Mouse (Mus musculus): Measurements from ENCODE around the gene Cpvl.

The Cpvl gene

DNA sequence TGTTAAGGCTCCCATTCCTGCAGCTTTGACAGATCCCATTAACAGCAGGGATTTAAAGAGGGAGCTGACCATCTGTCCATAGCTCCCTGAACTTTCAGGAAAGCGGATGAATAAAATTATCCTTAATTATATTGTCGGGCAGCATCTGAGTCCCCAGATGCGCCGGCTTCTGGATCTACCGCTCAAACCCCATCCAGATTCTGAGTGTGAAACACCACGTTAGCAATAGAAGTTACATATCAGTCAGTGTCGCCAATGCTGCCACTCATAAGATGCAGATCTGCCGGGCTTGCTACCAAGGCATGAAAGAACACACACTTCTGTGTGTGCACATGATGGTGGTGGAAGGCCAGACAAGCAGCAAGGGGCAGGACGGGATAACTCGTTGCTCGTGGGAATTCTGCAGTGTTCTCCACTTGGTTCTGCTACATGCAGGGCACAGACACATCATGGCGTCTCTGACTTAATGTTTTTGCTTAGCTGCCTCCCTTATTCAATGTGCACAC lies 6.2 kb downstream of the Cpvl start:
- no peak for DNase-seq (ENCODE audit: extremely low spot score, low spot score)

DNA sequence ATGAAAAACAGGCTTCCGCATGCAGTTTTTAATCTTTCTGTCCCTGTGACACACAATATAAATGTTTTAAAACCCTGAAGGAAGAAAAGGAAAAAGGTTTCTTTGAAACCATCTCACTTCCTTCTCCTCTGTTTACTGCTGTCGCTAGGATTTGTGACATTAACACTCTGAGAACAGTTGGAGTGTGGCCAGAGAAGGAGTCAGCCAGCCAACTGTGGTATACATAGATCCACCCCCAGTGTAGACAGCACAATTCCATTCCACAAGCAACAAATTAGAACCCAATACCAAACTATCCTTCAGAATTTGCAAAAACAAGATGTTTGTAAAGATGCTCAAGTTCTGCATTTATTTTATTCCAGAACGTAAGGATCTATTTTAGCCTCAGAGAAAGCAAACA lies 6.7 kb downstream of the Cpvl start:
- no peak for DNase-seq (ENCODE audit: extremely low spot score, low spot score)

DNA sequence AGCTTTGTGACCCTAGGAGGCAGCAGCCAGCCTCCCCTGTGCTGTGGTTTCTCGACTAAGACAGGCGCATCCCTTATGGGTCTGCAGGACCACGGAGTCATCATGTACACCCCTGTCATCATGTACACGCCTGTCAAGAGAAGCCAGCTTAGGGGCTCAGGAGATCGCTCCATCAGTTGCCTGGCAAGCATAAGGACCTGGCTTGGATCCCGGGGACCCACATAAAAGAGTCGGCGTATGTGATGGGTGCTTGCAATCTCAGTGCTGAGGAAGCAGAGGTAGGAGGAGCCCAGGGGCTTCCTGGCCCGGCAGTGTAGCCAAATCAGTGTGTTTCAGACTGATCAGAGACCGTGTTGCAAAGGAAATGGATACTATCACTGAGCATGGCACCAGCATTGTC lies 9.4 kb downstream of the Cpvl start:
- DNase-seq (ENCODE audit: extremely low spot score, low spot score) = no peak

DNA sequence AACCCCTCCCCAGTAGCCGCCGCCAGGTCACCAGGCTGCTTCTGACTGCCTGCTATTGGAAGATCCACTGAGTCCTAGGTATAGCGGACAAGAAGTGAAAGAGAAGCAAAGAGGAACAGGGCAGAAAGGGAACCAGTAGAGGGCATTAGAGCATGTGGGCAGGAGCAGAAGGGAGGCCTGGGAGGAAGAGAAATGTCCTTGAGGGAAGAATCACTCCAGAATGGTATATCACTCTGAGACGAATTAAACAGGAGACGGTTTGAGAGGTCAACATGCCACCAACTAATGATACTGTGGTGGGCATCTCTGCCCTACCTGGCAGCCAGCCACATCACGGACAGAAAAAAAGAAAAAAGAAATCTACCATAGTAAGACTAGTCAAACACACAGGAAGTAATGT lies 9.9 kb downstream of the Cpvl start:
- DNase-seq (ENCODE audit: extremely low spot score, low spot score) = no peak

DNA sequence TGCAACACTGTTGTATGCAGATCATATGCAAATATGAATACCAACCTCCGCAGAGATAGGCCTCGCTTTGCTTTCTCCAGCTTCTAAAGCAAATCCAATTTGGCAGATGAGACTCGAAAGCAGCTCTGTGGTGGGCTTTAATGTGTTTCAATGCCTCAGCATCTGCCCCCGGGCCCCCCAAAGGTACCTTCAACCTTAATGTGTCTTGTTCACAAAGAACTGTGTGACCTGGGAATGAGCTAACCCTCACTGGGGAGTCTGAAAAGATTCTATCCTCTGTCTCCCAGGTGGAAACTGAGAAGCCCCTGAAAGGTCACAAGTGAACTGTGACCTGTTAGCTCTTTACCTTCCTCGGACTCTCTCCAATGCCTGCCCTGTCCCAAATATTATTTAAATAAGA lies 11.9 kb downstream of the Cpvl start:
- DNase-seq (ENCODE audit: extremely low spot score, low spot score) = no peak

DNA sequence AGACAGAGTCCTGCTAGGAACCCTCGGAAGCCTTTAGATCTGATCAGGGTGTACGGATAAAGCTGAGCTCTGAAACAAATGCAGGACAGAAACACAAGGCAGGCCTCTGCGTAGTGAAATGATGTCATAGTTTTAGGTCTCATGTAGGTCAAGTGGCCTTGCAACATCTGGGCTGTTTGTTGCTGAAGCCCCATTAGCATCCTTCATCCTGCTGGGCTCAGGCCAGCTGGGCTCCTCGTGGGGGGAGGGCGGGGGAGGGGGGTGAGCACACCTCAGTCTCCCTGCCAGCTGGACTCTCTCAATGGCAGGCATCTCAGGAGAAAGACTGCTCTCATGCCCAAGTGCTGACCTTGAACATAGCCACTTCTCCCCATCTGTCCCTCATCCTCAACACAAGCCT lies 12.6 kb downstream of the Cpvl start:
- DNase-seq (ENCODE audit: extremely low spot score, low spot score) = no peak

DNA sequence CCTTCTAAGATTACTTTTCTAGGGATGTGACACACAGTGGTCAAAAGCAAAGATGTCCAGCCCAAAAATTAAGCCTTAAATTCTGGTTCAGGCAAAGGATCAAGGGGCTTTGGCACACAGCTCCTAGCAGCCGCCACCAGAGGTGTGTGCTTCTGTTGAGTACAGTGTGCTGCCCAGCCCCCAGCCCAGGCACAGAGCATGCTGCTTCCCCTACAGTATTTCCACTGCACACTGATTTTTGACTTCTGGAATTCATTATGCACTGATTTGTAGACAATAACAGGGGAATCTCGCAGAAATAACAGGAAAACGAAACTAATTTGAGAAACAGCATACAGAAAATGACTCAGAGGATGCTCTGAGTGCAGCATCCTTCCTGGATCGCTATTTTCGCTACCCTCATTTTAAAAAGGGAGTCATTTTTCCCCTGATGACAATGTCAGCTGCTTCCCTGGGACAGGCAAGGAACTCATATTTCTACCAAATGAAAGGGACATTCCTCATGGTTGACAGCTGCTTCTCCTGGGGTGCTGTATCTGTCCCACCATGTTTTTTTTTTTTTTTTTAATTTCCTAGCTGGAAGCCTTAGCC lies 14.5 kb downstream of the Cpvl start:
- no peak for DNase-seq (ENCODE audit: extremely low spot score, low spot score)

DNA sequence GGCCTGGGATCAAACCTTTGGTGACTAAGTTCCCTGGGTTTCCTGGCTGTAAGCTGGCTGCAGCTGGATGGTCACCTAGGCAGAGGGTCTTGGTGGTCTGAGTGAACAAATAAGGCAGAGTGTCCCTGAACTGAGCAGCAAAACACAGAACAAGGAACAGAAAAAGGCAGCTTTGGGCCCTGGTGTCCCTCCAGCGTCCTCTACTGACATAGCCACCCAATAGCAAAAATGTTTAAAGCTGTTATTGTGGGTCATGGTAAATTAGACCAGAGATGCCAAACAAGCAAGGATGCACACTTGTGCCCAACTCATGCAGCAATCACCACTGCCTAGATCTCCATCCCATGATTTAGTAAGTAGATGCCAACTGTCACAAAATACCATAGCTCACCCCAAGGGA lies 16.5 kb downstream of the Cpvl start:
- DNase-seq (ENCODE audit: extremely low spot score, low spot score) = no peak

DNA sequence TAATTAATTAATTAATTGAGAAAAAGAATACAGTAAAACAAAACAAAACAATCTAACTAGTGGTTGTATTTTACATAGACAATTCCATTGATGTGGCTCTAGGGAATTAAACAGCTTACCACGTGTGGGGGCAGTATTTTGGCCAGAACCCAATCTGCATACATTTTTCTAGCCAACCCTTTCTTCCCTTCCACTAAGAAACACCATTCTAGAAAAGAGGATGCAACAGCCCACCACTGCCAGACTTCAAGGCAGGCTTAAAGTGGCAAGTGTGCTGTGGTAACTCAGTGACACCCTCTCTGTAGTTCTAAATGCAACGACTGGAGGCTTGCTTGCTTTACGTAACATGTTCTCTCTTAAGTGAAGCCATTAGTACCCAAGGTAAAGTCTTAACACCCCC lies 18.6 kb downstream of the Cpvl start:
- no peak for DNase-seq (ENCODE audit: extremely low spot score, low spot score)

DNA sequence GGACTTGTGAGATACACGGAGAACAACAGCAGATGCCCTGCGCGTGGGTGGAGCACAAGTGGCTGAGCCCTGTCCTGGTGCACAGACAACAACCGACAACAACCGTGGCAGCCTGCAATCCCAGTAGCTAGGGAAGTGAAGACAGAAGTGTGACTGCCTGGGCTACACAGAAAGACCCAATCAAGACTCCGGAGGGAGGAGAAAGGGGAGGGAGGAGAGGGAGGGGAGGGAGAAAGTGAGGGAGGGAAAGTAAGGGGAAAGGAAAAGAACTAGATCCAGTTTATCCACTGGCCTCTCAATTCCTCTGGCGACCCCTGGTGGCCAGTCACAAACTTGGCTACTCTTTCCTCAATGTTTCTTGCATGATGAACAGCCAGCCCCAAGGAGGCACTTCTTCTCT lies 20.1 kb downstream of the Cpvl start:
- DNase-seq (ENCODE audit: extremely low spot score, low spot score) = peak; percentile 90

DNA sequence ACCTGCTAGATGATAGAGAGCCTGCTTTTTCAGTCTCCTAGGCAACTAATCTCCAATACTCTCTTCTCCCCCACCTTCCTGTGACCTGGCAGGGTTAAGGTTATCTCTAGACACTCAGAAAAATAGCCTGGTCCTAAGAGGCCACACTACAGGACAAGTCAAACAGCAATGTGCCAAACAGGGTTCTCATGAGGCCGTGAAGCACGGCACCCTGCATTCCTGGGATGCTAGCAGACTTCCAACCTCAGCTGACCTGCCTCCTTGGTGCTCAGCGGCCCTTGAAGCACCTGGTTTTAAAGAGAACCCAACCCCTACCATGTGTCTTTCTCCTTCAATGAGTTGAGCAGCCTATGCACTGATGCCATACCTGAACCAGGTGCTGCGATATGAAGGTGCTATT lies 22.0 kb downstream of the Cpvl start:
- DNase-seq (ENCODE audit: extremely low spot score, low spot score) = no peak

DNA sequence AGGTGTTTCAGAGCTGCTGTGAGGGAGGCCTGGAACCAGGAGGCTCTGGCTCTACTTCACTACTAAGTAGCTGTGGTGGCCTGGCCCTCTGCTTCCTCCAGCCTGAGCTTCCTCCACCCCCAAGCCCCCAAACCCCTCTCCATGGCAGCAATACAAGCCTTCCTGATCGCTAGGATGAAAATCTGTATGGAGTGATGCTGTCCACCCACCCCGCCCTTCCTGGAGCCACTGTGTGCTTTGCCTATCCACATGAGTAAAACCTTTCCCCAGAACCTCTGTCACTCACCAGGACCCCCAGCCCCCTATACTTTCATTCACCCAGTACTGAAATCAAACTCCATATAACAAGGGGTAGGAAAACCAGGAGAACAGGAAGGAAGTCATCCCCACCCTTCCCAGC lies 22.6 kb downstream of the Cpvl start:
- no peak for DNase-seq (ENCODE audit: extremely low spot score, low spot score)

DNA sequence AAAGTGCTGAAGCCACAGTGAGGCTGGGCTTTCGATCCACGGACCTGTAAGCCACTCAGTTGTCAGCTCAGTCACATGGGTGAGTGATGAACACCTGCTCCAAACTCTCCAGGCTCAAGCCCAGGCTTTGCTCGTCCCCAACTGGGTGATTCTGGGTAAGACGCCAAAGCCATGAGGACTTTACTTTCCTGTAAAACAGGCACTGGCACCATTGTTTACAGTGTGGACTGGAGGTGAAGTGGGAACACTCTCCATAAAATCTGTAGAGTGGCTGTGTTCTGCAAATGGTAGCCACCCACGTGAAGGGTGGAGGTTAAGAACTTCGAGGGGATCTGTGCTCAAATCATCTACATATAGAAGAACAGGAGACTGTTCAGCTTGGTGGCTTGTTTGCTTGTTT lies 23.2 kb downstream of the Cpvl start:
- DNase-seq (ENCODE audit: extremely low spot score, low spot score) = no peak

DNA sequence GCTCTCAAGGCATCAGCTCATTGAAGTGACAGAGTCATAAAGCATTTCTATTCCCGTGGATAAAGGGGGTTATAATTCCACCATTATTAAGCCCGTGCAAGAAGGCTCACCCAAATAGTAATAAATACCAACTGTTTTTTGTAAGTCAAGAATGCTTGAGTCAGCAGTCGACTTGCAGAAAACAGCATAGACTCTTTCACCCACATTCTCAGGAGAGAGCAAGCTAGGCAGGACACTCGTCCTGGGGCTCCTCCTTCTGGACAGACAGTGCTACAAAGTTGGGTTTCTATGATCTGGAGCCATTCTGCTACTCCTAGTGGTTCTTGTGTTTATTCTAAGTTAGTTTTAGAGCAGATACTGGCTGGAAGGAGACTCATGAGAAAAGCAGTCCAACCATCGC lies 24.4 kb downstream of the Cpvl start:
- DNase-seq (ENCODE audit: extremely low spot score, low spot score) = no peak

DNA sequence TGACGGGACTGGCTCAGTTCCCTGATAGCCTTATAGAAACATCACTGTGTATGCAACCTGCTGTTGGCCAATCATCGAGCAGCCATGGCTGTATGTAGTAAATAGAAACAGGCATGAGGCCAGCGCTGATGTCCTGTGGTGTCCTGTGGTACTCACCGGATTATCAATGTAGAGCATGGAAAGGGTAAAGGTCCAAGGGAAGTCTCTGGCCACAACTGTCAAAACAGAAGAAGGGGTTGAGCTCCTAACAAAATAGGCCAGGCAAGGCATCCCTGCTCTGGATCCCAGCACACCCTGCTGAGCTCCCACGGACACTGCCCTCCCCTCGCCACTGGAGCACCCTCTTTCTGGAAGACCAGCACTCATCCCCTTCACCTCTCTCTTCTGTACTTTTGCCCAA lies 25.1 kb downstream of the Cpvl start:
- DNase-seq (ENCODE audit: extremely low spot score, low spot score) = no peak

DNA sequence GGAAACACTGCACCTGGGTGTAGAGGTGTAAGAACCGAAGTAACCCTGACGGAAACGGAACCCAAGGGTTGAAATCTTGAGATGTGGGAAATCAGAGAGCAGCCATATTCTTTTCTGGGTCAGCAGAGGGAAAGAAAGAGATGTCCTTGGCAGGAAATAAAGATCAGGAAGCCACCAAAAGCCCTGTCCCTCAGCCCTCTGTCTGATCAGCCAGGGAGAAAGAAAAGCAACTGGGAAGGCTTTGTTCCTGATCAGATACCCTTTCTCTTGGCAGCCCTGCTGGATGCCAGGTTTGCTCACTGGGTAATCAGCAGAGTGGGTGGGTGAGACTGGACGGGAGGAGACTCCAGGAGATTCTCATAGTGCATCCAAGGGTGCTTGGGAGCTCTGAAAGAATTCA lies 27.1 kb downstream of the Cpvl start:
- no peak for DNase-seq (ENCODE audit: extremely low spot score, low spot score)

DNA sequence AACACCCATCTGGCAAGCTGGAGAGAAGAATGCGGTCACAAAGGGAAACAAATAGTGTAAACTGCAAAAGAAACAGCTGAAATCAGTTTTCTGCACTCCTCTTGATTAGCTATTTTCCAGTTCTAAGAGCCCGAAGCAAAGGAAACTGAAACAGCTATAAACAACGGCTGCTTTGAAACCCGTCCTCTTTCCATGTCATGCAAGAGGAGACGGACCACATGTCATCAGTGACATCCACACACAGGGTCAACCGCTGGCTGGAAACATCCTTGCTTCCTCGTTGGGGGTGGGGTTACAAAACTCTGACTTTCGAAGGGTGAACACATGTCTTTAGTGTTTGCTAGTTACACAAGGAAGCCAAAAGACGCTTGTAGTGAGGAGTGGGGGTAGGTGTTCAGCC lies 27.6 kb downstream of the Cpvl start:
- DNase-seq (ENCODE audit: extremely low spot score, low spot score) = no peak

DNA sequence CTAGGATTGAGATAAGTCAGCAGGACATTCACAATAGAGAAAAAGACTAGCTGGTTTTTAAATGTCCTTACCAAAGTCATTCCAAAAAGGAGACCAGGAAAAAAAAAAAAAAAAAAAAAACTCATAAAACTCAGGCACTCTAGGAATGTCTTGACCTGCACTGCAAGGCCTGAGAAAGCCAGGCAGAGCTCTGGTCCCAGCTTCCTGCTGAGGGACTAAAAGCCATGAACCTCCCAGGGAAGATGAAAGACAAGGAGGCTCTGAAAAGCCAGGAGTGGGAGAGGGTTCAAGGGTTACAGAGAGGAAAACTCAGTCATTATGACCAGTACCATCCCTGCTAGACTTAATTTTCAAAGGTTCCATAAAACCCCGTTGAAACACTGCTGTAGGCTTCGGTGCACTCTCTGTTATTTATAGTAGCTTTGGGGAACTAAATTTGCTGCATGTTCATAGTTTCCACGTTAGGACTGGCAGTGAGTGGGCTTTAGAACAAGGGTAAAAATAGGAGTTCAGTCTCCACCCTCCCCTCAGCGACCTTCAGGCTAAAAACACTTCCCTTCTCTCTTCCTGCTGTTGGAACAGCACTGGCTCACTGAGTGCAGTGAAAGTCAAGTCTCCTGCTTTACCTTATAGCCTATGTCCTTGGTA lies 30.0 kb downstream of the Cpvl start:
- no peak for DNase-seq (ENCODE audit: extremely low spot score, low spot score)

DNA sequence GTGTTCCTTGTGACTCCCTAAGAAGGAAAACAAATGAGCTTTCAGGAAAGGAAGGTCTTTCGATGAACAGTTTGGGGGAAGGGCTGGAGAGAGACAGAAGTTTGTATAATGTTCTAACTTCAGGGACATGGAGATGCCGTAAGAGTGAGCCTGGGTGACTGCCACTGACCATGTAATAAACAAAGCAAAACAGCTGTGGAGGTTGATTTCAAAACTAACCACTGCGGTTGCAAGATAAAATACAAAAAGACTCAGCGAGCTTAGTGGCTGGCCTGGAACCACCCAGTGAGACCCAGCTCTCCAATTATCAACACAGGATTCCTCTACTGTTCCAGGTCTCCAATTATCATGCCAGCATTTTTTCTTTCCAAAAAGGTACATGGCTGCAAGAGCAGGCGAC lies 33.6 kb downstream of the Cpvl start:
- DNase-seq (ENCODE audit: extremely low spot score, low spot score) = no peak

DNA sequence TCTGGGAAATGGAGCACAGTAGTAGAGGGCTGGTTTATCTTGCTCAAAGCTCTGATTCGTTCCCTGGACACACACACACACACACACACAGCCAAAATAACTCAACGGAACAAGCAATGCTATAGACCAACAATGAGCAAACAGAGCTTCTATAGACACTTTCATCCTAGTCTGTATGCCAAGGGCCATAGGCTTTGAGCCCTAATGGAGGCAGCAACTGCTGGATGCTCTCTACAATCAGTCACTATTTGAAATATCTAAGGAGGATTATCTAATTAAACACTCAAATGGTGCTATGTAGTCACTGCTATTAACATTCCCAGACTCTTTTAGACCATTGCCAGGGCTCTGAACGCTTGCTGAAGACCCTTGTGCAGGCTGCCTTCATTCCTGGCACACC lies 34.1 kb downstream of the Cpvl start:
- no peak for DNase-seq (ENCODE audit: extremely low spot score, low spot score)

DNA sequence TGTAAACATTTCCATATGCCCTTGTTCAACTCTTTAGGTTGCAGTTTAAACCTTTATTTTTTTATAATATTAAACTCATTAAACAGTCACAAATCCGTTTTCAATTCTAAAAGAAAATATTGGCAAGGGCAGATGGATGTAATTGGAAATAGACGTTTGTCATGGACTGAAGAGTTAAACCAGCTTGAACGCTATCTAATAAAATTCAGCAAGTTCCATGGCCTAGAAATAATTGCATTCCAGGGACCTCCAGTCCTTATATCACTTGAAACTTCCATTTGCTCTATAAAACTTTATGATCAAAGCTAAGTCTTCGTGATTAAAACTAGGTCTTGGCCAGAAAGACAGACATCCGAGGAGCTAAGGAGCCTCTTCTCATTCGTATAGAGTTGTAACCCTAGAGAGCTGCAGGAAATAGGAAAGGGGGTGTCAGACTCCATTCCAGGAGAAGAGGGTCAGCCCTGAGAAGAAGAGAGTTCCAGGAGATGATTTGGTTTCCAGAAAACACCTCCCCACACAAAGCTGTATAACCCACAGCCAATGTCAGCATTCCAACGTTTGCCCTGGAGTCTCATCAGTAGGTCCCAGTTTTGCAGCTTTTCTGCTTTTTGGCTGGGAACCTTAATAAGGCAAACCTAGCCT lies 36.2 kb downstream of the Cpvl start:
- DNase-seq (ENCODE audit: extremely low spot score, low spot score) = no peak

DNA sequence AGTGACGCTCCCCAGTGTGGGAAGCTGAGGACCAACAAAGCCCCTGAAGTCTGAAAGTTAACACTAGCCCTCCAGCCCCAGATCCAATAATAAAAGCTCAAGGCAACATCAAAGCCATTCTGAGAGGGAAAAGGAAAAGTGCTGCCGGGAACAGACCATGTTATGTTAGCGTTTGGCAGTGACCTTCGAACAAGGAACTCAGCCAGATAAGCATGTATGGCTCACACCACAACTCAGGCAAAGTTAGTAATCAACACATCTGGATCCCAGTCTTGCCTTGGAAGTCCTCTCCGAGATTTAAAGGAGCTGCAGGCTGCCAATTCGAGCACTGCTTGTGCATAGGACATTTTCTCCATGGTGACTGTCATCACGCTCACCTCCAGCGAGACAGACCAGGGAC lies 38.7 kb downstream of the Cpvl start:
- no peak for DNase-seq (ENCODE audit: extremely low spot score, low spot score)

DNA sequence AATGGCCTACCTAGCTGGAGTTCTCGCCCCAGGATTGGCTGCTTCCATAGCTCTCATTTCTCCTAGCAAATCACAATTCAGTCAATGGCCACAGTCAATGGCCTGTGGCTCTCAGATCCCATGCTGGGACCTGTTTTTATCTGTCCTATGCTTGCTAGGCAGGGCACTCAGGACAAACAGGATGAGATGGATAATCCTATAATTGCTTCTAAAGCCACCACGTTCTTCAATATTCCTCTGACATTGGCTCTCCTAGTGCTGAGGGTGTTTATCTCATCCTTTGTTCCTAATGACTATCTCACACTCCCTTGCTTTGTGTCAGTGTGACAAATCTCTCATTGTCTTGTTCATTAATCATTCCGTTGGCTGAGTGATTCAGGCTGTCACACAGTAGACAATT lies 39.5 kb downstream of the Cpvl start:
- no peak for DNase-seq (ENCODE audit: extremely low spot score, low spot score)

All from neural tube, embryonic 10.5 days (tissue).